Mouse (Mus musculus) gastrocnemius, postnatal 4 days (tissue): Measurements from ENCODE around the gene Ep400. TPM values are rescaled to one million over a fixed set of nuclear protein-coding genes. Genes with fewer than 3 reads are reported as not detected.

Experiments used
- DNase-seq, 2 experiments: peaks; one replicate each; pipeline ENCODE4 v3.0.0; 2021 to 2022; ENCODE audit warnings: low spot score in 2 of 2, mixed read lengths in 2 of 2
- long read RNA-seq, 2 experiments: library from polyadenylated mRNA; stranded (forward); transcript quantifications; one replicate each; pipeline ENCODE4 v2.0.0; 2021
- total RNA-seq, 2 experiments: library from RNA; stranded (reverse); gene quantifications; 2 replicates each; pipeline ENCODE4 v1.2.3; 2021

Gene Ep400
- total RNA-seq = 10 to 100 TPM; 68.4 to 78.0 TPM
- long read RNA-seq, experiment 1, partial matches to known transcripts = 6 of 10 reads
- long read RNA-seq, experiment 1, other reads (novel, unspliced or antisense) = 4 of 10 reads
- long read RNA-seq, experiment 2, partial matches to known transcripts = 6 of 9 reads
- long read RNA-seq, experiment 2, other reads (novel, unspliced or antisense) = 3 of 9 reads

GRCm38 (mm10) chr5:110770448-110771158 lies at the start of gene Ep400:
Gene Ep400, minus strand, starts transcription at chr5:110770717.
- peak; percentile 100 for DNase-seq

GRCm38 (mm10) chr5:110809667-110810325 lies 39.3 kb upstream of the Ep400 start, which contains the start of gene Ulk1:
Gene Ulk1, minus strand, starts transcription at chr5:110810097.
- DNase-seq = peak; percentile 96 to 100

- DNase-seq = peak in 1 of 2 experiments; percentile 43
Measured at GRCm38 (mm10) chr5:110808821-110809666, 38.5 kb upstream of the Ep400 start.

DNA sequence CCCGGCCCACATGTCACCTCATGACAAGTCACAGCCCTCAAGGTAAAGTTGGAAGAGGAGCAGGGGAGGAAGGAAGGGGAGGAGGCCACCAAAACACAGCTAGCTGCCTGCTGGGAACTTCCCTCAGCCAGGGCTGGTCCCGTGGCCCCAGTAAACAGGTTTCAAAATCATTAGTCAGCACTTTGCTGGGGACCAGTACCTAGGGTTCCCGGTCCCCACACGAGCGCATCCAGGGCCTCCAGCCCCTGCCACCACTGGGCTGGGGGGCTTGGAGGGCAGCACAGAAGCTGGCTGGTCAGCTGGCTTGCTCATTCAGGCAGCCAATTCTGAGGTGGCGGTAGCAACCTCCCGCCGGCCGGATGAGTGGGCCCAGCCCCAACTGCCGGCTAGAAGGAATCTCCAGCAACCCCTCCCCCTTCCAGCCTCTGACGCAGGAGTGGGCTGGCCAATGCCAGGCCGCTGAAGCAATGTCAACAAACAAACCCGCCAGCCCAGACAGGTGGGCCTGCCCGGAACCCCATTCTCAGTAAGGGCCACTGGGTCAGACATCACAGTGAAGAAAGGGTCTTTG lies 37.6 kb upstream of the Ep400 start:
- peak; percentile 56 to 84 for DNase-seq

DNA sequence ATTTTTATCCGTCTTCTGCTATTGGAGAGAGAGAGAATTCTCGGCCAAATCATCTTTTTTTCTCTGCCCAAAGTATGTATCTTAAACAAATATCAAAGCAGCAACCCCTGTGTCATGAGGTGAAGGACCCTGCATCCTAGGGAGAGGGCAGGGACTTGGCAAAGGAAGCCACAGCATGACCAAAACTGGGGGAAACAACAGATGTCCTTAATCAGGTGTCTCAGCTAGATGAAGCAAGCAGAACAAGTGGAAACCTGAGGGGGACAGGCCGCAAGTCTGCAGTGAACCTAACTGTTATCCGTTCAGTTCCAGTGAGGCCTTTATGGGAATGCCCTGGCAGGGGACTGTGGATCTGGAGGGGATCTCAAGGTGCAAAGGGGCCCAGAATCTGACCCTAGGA lies 36.9 kb upstream of the Ep400 start:
- DNase-seq = no peak

DNA sequence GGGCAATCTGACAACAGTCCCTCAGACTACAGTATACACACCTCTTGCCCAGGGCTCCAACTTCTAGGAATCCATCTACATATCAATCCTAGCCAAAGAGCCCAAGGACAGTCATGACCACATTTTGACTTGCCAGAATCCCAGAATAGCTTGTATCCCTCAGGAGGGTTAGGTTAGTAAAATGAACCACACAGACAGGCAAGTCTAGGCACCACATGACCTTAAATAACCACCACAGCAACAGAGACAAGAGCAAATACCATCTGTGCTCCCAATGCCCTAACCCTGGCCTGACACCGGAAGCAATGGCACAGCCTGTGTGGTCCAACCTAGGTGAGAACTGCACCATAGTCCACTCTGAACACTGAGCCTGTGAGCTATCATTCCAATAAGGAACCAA lies 36.2 kb upstream of the Ep400 start:
- no peak for DNase-seq

DNA sequence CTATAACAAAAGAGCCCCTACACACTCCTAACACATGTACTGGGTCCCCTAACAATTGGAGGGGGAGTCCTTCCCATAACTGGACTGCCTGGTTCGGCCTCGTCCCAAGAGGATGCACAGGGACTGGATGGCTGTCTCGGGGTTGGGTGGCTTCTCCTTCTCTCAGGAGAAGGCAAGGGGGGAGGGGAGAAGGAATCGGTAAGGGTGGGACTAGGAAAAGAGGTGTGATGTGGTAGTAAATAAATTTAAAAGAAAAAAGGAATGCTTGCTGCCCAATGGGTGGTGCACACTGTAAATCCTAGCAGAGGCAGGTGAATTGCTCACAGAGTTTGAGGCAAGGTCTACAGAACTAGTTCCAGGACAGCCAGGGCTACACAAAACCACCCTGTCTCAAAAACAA lies 35.6 kb upstream of the Ep400 start:
- no peak for DNase-seq

DNA sequence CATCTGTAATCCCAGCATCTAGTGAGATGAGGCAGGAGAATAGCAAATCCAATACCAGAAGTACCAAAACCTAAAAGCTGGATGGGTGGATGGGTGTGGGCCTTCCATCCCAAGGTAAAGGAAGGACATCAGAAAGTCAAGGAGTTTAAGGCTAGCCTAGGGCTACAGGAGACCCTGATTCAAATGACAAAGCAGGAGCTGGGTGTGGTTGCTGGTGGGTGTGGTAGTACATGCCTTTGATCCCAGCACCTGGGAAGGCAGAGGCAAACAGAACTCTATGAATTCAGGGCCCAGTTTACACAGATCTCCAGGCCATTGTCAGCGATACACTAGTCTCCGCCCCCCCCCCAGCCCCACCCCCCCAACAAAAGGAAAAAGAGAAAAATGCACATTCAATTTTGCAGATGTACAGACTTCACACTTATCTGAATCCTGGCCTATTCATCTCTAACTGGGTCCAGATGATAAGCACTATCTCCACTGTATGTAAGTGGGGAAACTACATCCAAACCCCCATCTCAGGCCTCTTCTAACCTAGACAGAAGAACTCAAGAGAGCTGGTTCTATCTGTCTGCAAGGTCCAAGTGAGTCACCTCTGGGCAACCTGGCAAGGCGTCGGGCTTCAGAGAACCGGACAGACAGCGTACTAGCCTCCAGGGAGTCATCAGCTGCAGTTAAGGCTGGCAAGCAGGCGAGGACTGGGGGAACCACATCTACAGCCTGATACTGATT lies 33.7 kb upstream of the Ep400 start:
- DNase-seq = no peak

DNA sequence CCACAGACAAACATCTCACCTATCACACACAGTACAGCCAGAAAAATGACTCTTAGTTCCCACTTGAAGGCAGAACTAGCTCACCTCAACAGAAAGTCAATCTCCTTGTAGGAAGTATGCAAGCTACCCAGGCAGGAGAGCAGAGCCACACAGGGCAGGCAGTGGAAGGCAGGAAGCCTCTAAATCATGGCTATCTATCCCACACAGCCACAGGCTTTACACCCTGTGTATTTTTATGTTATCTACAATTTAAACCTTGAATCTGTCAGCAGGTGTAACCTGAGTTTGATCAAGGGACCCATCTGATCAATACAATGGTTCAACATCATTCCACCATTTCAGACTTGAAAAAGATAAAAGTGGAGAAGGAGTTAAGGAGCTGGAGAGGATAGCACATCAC lies 32.3 kb upstream of the Ep400 start:
- no peak for DNase-seq

GRCm38 (mm10) chr5:110802186-110802585 lies 31.7 kb upstream of the Ep400 start:
- DNase-seq = no peak

- no peak for DNase-seq
Measured at GRCm38 (mm10) chr5:110801036-110801624, 30.6 kb upstream of the Ep400 start.

DNA sequence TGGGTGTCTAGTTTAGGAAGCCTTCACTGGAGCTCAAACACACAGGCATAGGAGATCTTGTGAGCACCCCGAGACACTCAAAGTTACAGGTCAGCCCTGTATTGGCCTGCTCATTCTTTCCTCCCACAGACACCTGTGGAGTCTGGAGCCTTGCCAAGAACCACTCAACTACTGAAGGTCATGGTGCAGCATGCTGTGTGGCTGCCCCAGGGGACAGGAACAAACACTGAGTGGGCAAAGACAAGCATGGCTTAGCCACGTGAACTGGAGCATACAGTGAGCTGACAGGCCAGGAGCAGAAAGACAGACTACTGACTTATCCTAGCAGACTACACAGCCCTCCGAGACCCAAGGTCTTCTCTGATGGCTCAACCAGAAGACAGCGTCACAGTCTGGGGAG lies 27.2 kb upstream of the Ep400 start:
- no peak for DNase-seq

- DNase-seq = no peak
Measured at GRCm38 (mm10) chr5:110794363-110794762, 23.8 kb upstream of the Ep400 start.

GRCm38 (mm10) chr5:110788684-110789083 lies 18.2 kb upstream of the Ep400 start:
- DNase-seq = no peak

DNA sequence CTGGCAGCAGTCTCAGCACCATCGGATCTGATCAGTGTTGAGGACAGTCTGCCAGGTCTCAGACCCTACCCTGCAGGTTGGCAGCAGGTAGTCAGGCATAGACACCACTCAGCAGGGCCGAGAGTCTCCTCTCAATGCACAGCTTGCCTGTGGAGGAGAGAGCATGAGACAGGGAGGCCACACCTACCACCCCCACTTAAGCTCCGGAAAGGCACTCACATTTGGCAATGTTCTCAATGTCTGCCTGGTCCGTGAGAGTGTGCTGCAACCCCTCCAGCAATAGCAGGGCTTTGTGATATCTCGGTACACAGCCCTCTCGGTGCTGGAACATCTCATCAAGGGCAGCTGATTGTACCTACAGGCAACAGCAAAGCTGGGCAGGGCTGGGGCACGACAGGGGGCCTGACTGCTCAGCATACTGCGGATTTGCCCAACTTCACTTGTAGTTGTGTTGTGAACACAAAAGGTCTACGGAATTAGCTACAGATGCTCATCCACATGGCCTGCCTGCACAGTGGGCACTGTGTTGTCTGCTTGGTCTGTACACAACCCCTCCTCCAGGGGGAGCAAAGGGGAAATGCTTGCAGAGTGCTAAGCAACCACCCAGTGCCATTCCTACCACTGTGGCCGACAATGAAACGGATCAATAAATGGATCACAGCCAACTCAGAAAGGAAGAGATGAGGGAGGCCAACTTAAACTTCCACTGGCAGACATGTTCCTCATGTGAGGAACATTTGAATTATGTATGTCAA lies 15.7 kb upstream of the Ep400 start:
- no peak for DNase-seq

GRCm38 (mm10) chr5:110783150-110783549 lies 12.6 kb upstream of the Ep400 start:
- no peak for DNase-seq

DNA sequence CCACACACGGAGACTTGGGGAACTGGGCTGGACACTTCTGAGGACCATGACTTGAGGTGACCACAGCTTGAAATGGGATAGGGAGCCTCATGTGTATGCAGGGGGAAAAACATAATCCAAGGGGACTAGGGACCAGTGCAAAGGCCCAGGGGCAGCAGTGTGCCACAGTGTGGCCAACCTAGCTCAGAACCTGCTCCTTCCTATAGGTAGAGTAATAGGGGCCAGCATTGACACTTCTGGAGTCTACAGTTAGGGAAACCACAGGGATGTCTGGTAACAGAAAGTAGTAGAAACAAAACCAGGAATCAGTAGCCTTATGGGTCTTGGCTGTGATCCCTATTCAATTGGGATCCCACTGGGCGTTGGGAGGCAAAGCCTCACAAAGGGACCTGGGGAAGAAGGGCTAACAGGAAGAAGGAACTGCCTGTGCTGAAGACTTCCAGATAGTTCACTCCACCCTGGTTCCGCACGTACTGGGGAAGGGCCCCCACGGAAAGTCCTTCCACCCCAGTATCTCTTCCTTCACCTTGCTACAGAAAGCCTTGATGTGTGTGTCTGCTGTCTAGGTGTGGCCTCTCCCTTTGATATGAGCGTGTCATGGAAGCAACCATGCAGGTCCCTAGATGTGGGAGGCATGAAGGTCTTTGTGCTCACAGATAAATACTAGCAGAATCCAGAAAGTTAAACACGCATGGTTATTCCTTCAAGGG lies 11.2 kb upstream of the Ep400 start:
- DNase-seq = no peak

GRCm38 (mm10) chr5:110780761-110781528 lies 10.4 kb upstream of the Ep400 start:
- DNase-seq = no peak
